Mouse (Mus musculus): ENCODE measurements around the gene Stat5a.

The Stat5a gene

DNA sequence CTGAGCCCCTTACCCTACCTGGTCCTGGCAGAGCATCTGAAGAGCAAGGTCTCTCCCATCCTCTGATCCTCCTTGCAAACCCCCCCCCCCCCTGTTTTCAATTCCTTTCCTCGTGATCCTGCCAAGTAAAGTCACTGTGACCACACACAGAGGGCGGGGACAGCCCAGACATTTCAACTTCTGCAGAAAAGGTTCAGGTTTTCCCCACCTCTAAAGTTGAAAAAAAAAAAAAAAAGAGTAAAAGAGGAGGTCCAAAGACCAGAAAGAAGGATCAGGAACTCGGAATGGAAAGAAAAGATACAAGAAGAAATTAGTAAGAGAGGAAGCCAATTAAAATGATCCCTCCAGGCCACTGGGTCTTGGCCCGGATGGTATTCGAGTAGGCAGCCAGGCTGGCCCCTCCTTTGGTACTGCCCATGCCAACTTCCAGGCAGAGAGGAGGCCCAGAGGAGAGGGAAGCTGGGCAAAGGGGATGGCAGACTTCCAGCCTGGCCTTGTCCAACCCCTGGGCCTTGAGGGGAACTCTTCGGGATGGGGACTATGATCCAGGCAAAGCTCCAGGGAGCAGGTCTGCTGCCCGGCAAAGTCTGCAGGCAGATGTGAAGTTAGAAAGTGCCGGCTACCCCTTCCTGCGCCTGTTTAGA, at the start of gene Stat5a:
Stat5a (plus strand) TSS at position 417 of the 644 bp plus-strand sequence.
- peak in 1 of 2 experiments; percentile 56 for DNase-seq

DNA sequence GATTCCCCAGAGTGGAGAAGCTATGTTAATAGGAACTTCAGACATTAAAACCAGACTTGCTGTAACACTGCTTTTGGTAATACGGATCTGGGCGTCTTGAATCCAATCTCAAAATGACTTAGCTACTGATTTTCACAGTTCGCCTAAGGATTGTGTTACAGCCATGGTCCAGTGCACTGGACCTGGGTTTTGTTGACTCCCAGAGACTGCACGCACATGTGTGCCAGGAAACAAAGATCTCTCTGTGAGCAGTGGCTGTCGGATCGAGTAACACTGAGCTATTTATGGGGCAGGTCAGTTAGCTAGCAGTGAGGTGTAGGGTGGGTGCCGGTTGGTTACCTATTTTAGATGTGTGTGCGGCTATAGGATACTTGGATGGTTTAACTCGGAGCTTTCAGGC, 48.6 kb upstream of the Stat5a start:
- DNase-seq = no peak

DNA sequence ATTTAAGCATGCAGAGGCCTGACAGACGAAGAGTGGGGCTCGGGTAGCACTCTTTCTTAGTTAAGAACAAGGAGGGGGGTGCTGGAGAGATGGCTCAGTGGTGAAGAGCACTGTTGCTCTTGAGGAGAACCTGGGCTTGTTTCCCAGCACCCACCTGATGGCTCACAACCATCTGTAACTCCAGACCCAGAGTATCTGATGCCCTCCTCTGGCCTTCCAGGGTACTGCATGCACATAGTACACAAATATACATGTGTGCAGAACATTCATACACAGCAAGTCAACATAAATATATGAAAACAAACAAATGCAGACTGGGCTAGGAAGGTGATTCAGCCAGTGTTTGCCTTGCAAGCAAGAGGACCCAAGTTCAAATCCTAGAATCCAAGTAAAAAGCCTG, 48.0 kb upstream of the Stat5a start:
- no peak for DNase-seq

DNA sequence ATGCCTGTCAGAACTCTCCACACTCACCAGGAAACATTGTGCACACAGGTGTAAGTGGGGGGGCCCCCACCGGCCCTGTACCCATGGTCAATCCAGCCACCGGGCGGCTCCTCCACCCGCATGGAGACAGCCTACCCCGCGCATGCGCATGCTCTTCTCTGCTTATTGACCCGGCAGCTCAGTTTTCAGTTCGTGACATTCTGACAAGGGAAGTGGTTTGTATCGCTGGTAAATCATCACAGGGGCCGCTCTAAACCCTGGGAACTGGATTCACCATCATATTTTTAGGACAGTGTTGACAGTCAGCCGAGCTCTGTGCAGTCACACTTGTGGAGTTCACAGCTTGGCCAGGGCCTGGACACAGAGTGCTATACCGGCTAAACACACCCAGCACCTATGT, 44.7 kb upstream of the Stat5a start:
- DNase-seq = peak in 1 of 2 experiments; percentile 58

DNA sequence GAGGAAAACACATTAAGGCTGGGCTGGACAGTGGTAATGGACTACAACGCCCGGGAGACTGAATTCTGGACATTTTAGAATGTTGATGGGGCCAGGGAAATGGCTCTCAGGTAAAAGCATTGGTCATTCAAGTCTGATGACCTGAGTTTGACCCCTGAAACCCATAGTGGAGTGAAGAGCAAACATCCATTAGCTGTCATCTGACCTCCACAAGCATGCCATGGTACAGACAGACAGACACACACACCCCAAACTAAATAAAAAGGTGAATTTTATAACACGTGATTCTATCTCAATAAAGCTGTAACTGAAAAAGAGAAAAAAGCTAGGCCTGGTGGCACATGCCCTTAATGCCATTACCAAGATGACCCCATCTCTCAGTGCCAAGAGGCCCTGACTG, 42.8 kb upstream of the Stat5a start:
- DNase-seq = no peak

DNA sequence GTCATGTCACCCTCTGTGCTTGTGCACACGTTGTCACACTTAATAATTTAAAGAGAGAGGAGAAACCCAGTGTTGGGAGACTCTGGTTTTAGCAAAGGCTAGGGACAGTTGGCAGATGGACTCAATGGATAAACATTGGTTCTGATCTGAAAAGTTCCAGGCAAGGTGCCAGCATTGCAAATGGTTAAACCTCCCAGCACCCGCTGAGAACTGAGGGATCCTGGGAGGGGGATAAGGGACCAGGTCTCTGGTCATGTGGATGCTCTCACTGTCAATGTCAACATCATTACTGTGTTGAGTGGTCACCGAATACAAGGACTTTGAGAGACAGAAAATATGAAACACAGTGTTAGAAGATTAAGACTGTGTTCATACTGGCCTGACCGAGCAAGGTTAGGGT, 42.4 kb upstream of the Stat5a start:
- peak; percentile 66 to 75 for DNase-seq

DNA sequence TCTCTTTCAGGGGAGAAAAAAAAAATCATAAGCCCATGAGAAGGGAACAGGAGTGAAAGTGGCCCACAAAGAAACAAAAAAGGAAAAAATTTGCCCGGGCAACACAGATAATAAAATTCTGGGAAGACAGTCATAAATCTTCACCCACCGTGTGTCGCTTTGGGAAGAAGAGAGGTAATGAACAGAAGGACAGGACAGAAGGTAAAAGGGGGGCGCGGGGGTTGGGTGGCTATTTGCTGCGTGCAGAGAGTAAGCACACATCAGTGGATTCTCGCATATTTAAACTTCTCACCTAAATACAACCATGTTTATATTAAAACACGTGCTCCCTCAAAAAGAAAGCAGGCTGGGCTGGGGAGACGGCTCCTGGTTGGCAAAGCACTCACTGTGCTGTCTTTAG, 41.8 kb upstream of the Stat5a start:
- DNase-seq = peak; percentile 77 to 87

DNA sequence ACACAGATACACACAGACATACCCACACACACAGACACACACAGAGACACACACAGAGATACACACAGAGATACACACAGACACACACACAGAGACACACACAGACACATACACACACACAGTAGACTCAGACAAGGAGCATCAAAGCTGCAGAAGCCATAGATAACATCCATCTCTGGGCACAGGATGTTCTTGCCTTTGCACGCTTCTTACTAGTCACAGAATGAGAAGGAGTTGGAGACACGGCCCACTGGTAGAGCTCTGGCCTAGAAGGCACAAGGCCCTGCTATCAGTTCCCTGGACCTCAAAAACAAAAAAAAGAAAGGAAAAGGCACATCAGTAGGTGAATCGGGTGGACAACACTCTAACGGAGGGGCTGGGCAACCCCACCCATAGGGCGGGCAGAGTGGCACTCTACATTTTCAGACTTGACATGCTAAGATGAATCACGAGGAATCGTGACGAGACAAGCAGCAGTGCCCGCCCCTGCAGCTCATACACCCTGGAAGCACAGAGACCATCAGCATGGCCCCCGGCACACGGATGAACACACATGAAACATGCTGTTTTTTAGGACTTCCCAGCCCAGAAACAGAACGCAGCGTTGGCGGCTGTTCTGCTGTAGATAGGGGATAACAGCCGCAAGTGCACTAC, 40.7 kb upstream of the Stat5a start:
- DNase-seq = no peak

DNA sequence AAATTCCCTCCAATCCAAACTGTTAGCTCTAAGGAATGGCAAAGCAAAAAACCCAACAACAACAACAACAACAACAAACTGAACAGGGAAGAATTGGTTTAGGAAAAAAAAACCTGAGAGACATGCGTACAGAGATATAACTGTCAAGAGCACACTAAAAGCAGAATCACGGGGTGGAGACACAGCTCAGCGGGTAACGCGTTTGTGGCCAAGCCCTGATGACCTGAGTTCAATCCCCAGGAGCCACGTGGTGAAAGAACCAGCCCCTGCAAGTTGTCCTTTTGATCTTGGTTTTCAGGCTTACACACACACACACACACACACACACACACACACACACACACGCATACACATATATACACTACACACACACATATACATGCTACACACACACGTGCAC, 40.1 kb upstream of the Stat5a start:
- no peak for DNase-seq

DNA sequence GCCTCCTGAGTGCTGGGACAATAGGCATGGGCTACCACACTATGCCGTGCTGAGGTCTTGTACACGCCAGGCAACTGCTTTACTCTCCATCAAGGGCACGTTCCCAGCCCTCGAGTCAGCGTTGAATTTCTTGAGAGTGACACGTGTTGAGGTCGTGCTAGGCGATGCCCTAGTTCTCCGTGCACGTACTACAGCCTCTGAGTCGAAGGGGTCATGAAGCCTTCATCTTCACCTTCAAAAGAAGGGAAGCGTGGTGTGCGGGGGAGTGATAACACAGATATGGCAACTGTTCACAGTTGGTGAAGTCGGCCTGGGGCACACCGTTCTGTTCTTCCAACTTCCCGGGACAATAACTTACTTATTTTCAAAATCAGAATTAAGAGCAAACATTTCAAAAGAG, 39.5 kb upstream of the Stat5a start:
- DNase-seq = no peak

DNA sequence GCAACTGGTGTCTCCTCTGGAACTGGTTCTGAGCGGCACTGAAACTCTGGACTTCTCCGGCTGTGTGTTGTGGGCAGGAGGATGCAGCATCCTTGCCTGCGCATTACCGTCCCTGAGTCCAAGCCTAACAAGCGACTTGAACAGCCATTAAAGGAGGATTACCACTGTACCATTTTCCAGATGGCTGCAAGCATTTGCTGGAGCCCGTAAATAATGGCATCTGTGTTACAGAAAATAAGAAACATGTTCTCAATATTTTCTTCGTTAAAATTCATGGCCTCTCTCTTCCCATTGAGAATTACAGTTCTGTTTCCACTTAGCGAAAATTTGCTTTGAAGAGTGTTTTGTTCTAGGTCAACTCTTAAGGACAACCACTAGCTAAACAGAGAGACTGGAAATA, 39.1 kb upstream of the Stat5a start:
- no peak for DNase-seq

DNA sequence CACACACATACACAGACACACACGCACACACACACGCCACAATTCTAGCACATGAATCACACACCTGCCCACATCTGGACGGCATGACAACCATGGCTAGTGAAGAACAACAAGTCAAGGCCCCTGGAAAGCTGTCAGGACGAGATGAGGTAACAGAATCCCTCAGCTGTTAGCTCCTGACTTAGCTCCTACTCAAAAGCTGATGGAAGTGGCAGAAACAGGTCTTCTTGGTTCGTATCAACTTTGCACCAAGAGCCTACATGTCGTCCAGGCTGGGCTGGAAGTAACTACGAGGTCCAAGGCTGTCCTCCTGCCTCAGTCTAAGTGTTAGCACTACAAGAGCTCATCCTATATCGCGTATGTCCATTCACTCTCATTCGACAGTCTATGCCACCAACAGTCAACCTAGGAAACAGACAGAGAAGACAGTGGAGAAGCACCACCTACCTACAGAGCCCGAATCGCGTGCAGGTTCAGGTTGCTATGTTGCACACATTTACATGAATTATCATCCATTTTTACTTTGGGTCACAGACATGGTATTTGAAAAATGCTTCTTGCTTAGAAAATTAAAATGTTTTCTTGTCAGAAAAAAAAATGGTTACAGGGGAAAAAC, 37.4 kb upstream of the Stat5a start:
- DNase-seq = no peak

DNA sequence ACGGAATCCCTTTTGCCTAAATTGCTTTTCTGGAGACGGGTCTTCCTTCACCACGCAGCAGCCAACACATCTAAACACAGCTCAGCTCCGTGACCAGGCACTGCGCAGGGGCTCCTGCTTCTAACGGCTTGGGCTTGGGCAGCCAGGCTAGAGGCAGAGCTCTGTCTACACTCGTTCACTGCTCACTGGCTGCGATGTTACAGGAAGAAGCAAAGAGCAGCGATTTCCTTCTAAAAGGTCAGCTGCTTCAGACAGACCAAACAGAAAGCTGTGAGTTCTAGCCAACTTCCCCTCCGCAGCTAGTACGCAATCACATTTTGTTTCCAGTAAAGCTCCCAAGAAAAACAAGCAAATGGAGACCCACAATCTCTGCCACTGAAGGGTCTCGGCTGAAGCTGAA, 36.8 kb upstream of the Stat5a start:
- peak in 1 of 2 experiments; percentile 50 for DNase-seq

DNA sequence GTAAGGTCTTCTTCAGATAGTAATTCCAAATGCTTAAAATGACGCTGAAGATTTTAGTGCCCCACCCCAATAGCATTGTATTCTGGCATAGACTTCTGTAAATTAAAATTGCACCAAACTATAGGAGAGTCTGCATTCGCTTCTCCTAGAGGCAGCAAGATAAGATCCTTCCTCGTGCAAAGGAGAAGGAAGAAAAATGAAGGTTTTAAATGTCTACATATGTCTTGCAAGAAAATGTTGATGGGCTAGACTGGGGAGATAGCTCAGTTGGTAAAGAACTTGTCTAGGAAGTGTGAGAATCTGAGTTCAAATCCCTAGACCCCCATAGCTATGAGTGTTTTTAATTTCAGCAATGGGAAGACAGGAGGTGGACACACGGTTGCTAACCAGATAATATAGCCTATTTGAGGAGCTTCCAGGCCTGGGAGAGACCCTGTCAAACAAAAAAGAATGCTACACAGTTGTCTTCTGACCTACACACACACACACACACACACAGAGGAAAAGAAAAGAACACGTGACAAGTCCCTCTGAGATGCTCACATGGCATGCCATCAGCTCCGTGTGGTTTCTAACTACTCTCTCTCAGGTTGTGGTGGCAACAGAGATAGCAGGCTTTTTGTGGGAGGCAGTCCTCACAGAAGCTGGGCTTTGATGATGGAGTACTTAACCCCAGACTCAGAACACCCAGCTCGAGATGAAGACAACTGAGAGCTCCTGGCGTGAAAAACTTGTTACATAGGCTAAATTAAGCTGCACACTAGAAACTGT, 35.4 kb upstream of the Stat5a start:
- DNase-seq = no peak

DNA sequence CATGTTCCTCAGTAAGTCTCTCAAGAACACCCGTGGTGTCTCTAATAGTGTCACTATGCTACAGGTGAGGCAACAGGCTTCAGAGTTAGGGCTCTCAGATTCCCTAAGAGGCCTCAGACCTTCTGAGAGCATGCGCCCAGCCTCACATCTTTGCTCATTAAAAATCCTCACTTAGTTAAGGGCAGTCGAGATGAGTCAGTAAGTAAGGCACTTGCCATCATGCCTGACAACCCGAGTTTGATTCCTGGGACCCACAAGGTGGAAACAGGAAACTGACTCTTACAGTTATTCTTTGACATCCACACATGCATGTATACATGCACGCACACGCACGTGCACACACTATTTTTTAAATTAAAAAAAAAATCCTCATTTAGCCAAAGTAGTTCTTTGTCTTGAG, 34.7 kb upstream of the Stat5a start:
- no peak for DNase-seq

DNA sequence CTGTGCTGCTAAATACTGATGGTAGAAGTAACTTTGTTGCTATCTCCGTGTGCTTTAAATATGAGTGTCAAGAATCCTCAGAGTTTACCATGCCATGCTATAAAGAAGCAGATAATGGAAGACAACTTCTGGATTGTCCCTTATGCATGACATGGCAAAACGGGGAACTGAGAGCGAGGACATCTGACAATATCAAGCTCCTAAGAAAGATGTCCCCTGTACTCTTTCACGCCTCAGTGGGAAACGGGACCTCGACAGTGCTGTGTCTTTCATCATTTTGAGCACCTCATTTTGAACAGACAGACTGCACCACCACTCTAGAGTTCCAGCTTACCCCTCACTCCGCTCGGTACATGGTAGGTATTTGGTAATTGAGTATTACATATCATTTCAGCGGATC, 33.7 kb upstream of the Stat5a start:
- no peak for DNase-seq

DNA sequence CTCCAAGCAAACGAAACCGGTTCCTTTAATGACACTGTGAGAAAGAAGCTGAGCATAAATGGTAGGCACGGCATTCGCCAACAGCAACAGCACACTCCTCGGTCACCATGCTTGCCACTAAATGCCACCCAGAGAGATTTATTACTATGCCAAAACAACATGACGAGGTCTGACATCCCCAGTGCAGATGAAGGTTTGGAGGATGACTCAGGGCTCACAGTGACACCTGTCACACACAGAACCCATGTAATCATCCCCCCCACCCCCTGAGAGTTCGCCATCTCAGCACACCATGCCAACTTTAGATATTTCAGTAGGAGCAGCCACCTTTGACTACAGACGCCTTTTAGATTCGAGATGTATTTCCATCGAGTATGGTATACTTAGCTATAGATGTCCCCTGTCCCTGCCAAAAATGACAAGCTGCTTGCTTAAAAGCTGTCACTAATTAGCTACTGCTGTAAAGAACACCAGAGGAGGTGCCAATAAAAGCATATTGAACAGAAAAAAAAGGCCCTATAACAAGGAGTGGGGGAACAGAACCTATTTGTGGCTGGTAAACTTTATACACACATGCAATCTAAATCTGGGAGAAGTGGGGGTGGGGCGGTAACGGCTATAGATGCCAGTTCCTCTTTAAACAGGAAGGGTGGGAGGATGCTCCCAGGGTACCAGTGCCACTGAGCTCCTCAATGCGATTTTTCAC, 32.8 kb upstream of the Stat5a start:
- peak in 1 of 2 experiments; percentile 38 for DNase-seq

DNA sequence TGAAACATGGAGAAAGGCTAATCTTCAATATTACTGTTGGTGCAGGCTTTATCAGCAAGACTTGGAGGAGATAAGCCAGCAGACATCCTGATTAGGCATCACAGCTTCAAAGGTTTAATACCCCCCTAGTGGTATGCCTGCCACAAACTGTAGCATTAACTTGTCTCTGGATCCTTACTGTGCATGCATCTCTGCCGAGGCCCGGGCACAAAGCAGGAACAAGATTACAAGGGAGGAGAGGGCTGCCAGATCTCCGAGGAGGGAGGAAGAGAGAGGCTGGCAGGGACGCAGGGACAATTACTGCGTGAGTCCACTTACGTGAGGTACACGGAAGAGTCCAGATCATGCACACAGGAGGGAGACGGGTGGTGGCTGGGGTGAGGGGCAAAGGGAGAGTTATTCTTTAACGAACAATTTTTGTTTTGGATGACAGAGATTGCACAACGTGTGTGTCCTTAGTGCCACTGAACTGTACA, 30.4 kb upstream of the Stat5a start:
- peak; percentile 59 to 61 for DNase-seq

DNA sequence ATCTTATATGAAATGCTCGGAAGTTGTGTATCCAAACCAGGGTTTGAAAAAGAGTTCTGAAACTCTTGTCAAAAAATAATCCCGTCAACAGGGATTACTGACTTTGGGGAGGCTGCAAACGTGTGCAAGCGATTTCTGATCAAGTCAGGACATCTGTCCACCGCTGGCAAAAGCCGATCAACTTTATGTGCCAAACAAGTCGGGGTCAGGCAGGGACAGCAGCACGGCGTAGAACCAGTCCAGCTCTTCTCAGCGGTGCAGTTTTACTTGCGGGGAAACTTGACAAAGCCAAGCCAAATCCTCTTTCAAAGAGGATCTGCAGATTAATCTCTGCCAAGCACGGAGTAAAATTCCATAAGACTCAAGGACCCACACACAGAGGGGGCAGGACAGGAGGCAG, 29.5 kb upstream of the Stat5a start:
- DNase-seq = no peak

DNA sequence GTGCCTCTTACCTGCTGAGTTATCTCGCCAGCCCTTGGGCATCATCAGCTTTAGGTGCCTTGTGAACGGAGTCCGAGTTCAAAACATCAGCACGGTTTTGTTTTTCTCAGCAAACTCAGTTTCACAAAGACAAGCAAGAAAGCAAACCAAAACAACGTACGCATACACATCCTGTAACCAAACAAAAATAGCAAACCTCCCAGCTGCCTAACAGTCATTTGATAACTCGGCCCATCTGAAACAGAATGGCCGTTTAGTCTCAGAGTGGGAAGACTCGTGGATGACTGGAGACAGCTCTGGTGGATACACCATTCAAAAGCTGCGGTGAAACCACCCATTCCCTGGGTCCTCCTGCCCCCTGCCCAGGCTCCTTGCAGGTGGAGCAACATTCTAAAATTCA, 27.8 kb upstream of the Stat5a start:
- DNase-seq = no peak

DNA sequence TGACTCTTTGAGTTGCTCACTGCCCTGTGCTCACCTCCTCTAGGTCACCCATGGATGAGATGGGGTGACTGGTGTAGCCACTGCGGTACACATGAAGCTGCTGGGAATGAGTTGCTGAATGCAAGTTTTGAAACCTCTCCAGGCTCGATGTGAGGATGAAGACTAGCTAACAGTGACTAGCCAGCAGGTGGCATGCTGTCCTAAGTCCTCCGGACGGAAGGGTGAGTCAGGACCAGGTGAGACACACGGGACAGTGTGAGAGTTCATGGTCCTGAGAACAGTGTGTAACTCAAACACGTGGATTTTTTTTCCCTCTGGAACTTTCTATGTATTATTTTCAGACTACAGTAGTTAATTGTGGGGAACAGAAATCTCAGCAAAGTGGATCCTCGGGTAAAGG, 25.7 kb upstream of the Stat5a start:
- peak in 1 of 2 experiments; percentile 41 for DNase-seq

DNA sequence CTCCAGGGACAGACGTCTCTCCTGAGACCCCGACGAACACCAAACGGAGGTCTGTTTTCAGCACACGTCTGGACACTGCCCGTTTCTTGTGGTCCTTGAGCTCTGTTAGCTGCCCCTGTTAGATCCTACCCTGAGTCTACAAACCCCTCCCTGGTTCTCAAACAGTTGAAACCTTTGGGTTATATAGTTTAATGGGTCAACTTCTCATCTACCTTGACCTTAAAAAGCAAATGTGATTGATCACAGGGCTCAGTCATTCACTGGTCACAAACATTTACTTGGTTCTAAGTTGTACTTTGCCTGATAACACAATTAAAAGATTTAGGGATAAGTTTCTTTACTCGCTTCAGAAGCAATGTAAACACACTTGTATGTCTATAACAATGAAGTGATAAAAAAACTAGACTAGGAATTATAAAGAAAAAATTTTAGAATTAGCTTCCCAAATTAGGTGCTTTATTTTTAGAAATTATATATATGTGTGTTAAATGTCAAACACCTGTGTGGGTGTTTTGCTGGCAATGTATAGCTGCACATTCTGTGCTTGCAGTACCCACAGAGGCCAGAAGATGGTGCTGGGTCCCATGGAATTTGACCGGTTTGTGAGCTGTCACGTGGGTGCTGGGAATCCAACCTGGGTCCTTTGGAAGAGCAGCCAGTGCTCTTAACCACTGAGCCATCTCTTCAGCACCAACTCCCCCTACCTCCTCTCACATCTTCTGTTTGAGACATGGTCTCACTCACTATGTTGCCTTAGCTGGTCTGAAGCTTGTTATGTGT, 22.0 kb upstream of the Stat5a start:
- DNase-seq = peak in 1 of 2 experiments; percentile 32

Data from cerebellum, postnatal 25 days (tissue).